Mouse (Mus musculus) MN1 (cell line): ENCODE results near the gene Klrd1.
"Not testable (repeated sequence)": the region's sequence is repeated elsewhere in the genome, so short reads cannot be mapped to it uniquely, and the experiment has no call there.

Experiments used
- DNase-seq: peaks from one replicate; pipeline ENCODE4 v3.0.0-alpha.2; 2016; ENCODE audit warnings: low spot score

Klrd1 gene

DNA sequence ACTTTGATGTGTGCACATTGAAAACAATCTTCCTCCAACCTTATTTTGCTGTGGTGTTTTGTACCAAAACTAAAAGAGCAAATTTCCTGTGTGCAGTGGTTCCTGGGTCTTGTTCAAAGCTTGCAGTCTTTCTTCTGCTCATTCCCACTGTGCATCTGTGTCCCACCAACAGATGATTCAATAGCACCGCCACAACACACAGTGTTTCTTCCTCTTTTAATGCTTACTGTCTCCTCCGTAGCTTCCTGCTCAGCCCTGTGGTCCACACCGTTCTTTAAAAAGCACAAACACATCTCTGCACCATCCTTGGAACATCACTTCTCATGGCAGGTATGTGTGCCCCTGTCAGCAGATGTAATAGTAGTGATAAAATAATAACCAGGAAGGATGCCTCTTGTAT, at the start of gene Klrd1:
TSS of gene Klrd1 (plus strand) at position 275 of the 400 bp plus-strand sequence.
- no peak for DNase-seq

DNA sequence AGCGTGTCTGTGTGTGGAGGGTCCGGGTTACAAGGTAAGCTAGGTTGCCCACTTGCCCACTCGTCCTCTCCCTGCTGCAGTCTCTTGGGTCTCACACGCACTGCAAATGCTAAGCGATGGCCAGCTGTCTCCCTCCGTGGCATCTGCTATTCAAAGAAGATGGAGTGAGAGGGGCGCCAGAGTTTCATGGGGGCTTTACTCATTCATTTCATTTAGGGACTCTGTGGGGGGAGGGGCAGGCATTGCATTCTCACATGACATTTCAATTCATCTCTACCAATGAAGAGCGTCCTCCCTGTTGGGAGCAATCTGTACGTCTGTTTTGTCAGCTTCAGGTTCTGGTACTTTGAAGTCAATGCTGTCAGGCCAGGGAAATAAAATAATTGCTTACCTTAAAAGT, 49.7 kb upstream of the Klrd1 start:
- DNase-seq: no peak

- no peak for DNase-seq
Observed at GRCm38 (mm10) chr6:129542540-129542939, 49.0 kb upstream of the Klrd1 start.

DNA sequence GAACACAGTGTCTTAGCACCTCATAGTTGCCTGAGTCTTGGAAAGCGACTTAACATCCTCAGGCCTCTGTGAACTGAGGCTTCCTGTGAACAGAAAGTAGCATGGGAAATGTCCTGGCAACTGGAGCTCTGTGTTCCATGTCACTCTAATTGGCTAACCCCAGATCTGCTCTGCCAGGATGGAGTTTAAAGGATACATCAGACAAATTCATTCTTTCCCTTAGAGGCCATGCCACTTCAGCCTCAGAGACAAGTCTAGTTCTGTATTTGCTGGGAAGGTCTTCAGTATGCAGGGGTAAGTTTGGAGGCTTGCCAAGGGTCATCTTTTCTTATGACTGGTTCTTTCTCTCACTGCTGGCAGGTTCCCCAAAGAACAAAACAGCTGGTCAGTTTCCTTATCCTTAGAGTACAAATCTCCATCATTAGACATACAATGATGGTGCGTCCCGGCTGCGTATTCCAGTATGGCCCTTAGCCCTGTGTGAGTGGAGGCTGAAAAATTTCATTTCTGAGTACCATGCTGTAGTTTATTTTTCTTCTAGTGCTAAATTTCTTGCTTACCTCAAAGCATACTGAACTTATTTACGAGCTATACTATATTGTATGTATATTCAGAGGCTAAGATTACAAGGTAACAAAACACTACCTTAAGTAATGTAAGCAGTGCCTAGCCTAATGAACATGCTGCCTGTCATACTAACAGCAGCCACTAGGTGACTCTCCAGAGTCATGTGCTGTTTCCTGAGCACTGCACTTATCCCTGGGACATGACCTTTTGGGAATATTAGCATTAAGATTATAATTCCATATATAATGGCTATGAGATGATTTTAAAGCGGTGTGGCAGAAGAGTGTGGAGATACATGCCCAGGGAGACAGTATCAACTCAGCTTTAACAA, 47.6 kb upstream of the Klrd1 start:
- peak; percentile 70 for DNase-seq

GRCm38 (mm10) chr6:129547277-129547676, 44.3 kb upstream of the Klrd1 start:
- DNase-seq: no peak

- no peak for DNase-seq
Observed at GRCm38 (mm10) chr6:129548009-129548408, 43.6 kb upstream of the Klrd1 start.

- no peak for DNase-seq
Observed at GRCm38 (mm10) chr6:129557298-129558023, 34.1 kb upstream of the Klrd1 start.

- peak; percentile 66 for DNase-seq
Observed at GRCm38 (mm10) chr6:129558946-129559640, 32.5 kb upstream of the Klrd1 start.

- DNase-seq: no peak
Observed at GRCm38 (mm10) chr6:129559641-129560027, 31.9 kb upstream of the Klrd1 start.

- no peak for DNase-seq
Observed at GRCm38 (mm10) chr6:129565257-129565656, 26.3 kb upstream of the Klrd1 start.

DNA sequence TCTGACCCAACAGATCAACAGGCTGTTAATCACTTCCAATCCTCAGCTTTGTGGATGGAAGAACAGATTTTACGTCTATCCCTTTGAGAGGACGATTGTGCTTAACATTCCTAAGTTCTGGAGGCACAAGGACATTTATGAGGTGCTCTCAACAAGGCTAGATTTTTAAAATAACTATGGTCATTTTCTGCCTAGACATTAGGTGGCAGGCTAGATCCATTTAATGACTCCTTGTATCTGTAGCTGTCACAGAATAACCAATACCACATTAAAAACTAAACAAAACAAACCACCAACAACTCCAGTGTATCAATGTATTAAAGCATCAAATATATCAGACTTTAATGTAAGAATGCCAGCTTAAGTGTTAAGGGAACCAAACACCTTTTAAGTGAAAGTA, 16.3 kb upstream of the Klrd1 start:
- DNase-seq: no peak

GRCm38 (mm10) chr6:129577605-129578004, 14.0 kb upstream of the Klrd1 start, which contains the start of gene Klre1:
Gene Klre1 (plus strand): TSS chr6:129577905.
- no peak for DNase-seq

DNA sequence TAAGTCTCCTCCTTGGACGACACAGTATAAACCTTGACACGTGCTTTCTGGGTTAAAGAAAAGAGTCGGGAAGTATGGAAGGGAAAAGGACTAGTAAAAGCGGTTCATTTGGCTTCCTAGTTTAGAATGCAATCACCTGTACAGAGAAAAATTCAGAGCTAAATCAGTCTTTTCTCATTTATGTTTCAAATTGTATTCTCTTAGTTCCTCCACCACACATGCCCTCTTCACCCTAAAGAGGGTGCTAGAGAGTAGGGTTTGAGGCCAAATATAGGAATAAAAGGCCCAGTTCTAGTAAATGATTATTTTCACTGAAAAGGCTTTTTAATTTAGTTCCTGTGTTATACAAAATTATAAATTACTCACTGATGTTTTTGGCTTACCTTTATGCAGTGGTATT, 10.3 kb upstream of the Klrd1 start:
- no peak for DNase-seq

DNA sequence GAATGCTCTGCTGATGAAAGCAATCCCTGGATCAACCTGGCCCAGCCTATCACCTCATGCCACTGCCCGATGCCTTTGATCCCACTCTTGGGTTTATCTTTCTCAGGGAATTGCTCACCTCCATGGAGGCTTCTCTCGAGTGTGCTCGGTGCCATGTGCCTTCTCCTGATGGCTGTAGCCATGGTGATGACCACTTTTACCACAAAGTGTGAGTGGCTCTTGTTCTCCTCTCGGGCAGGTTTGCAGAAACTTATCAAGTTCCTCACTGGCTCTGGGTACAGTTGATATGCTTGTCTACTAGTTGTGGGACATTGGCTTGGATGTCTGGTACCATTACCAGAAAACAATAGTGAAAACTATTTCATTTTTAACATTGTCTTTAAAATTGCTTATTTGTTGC, 9.7 kb upstream of the Klrd1 start:
- no peak for DNase-seq

GRCm38 (mm10) chr6:129583014-129583413, 8.6 kb upstream of the Klrd1 start:
- no peak for DNase-seq

GRCm38 (mm10) chr6:129608372-129608771, 16.8 kb downstream of the Klrd1 start:
- no peak for DNase-seq

DNA sequence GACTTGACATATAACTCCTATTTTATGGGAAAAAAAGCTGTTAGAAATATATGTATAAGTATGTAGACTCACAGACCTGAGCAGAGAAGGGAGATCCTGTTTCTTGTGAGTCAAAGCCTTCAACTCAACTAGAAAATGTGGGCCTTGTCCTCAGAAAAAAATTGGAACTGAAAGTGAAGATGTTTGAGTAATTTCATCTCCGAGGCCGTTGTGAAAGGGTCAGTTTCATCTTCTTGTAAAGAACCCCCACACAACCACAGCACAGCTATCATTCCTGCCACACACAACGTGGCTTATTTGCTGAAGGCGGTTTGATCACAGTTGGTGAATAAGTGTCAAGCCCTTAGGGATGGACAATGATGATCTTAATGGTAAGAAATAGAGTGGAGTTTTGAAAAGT, 32.2 kb downstream of the Klrd1 start, which contains the start of gene Klrk1:
TSS of gene Klrk1 (minus strand) at position 130 of the 400 bp plus-strand sequence.
- DNase-seq: no peak

- DNase-seq: not testable (repeated sequence)
Observed at GRCm38 (mm10) chr6:129631046-129631445, 39.5 kb downstream of the Klrd1 start.

- not testable (repeated sequence) for DNase-seq
Observed at GRCm38 (mm10) chr6:129643237-129643636, 51.7 kb downstream of the Klrd1 start, which contains the start of gene Klrc3. Gene Klrc3 (minus strand): TSS chr6:129643337.

DNA sequence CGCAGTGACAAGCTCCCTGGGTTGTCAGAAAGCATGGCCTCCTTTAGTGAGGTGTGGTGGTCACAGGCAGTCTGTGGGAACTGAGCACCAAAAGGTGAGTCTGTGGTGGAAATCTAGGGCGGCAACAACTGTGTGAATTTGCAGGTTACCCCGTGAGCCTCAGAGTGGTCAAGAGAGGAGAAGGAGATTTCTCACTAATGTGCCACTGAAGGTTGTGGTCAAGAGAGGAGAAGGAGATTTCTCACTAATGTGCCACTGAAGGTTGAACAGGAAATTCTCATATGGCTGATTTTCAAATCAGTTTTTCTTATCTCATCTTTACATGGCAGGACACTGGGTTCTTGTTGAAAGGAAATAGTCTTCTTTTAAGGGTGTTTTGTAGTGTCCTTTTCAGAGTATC, 52.5 kb downstream of the Klrd1 start:
- not testable (repeated sequence) for DNase-seq
